Mouse (Mus musculus): Measurements from ENCODE around the gene Kank4. TPM values are rescaled to one million over a fixed set of nuclear protein-coding genes. Genes with fewer than 3 reads are reported as not detected.
"Not testable (repeated sequence)": the region's sequence is repeated elsewhere in the genome, so short reads cannot be mapped to it uniquely, and the experiment has no call there.

The Kank4 gene
- polyA plus RNA-seq, 1 experiment, result 0.08 TPM

DNA sequence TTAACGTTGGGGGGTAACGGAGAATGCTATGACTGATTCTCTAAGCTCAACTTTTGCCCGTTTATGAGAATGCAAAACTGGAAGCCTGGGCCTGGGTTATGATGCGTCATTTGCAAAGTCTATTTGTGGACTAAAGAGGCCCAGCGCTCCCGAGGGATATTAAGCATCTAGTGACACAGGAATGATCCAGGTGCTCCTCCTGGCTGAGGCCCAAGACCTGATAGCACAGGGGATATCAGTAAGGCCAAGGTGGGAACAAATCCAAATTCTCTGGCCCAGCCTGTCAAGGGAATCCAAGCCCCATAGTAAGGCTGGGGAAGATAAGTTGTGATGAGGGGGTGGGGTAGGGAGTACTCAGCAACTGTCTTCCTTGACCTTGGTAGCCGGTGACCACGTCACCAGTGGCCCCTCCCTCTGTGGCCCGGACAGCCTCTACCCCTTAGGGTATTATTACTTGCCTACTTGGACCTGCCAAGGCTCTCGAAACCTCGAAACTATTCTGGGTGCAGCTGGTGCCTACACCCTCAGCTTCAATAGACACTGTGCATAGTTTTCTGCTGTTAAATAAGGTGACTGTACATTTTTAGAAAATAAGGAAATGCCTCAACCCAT is 39.8 kb upstream of the Kank4 start:
- Histone ChIP-seq H3K36me3 (ENCODE audit: control insufficient read depth, insufficient read depth, low read length) (no peaks in the 10 kb centered on the region), H3K27me3 (ENCODE audit: control insufficient read depth, insufficient read depth, low read length) (no peaks in the 10 kb centered on the region), H3K4me3 (ENCODE audit: low read depth, low read length) (no peak overlapping the region), H3K4me1 (ENCODE audit: control insufficient read depth, insufficient read depth, insufficient read length, low read length) (peaks cover 5% of the 10 kb centered on the region; the same call in 1 of the 2 replicates), H3K27ac (ENCODE audit: insufficient read depth, low read depth, low read length) (no peak overlapping the region)
- 21% methylated on average over 11 of the region's 11 CpGs for WGBS
- TF ChIP-seq POLR2A (IDR thresholded peaks at IDR 0.05; ENCODE audit: low read depth, low read length), result no peak
- TF ChIP-seq CTCF (IDR thresholded peaks at IDR 0.05; ENCODE audit: extremely low read depth, insufficient read length, insufficient replicate concordance, low read depth, low read length), result no peak

DNA sequence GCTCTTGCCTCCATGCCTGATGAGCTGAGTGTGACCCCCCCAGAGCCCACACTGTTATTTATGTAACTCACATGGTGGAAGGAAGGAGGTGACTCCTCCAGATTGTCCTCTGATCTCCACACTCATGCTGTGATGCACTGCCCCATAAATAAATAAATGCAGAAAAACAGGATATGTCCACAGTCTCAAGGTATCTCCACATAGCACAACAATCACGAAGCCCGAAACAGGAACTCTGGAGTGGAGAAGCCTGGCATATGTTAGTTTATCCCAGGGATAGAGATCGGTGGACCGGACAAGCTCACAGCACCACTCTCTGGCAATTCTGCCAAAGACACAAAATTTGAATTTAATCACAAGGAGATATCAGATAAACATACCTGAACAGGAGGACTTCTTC is 36.6 kb upstream of the Kank4 start:
- 88% methylated on average over 4 of the region's 4 CpGs for WGBS

DNA sequence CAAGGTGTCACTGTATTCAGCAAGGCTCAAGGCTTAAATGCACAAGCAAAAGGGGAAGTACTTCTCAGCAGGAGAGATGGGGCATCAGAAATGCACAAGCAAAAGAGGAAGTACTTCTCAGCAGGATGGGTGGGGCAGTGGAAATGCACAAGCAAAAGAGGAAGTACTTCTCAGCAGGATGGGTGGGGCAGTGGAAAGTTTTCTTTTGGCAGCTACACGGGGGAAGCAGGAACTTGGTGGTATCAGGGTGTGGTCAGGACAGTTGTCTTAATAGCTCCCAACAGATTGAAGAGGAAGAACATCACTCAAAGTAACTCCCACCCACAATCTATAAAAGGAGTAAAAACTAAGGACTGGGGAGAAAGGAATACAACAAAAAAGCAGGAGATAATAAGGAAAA is 33.1 kb upstream of the Kank4 start:
- WGBS, result 44% methylated on average over 1 of the region's 1 CpGs
- not testable (repeated sequence) for H3K36me3 ChIP-seq (ENCODE audit: control insufficient read depth, insufficient read depth, low read length); H3K4me3 ChIP-seq (ENCODE audit: low read depth, low read length); H3K4me1 ChIP-seq (ENCODE audit: control insufficient read depth, insufficient read depth, insufficient read length, low read length); H3K27ac ChIP-seq (ENCODE audit: insufficient read depth, low read depth, low read length); H3K27me3 ChIP-seq (ENCODE audit: control insufficient read depth, insufficient read depth, low read length)

More for the DNA sequence above, 36.6 kb upstream of the Kank4 start:
- Histone ChIP-seq H3K27me3 (ENCODE audit: control insufficient read depth, insufficient read depth, low read length) (no peaks in the 10 kb centered on the region), H3K27ac (ENCODE audit: insufficient read depth, low read depth, low read length) (no peak overlapping the region), H3K4me3 (ENCODE audit: low read depth, low read length) (no peak overlapping the region), H3K4me1 (ENCODE audit: control insufficient read depth, insufficient read depth, insufficient read length, low read length) (peaks cover 5% of the 10 kb centered on the region; the same call in 1 of the 2 replicates), H3K36me3 (ENCODE audit: control insufficient read depth, insufficient read depth, low read length) (no peaks in the 10 kb centered on the region)
- no peak for TF ChIP-seq CTCF (IDR thresholded peaks at IDR 0.05; ENCODE audit: extremely low read depth, insufficient read length, insufficient replicate concordance, low read depth, low read length)
- no peak for TF ChIP-seq POLR2A (IDR thresholded peaks at IDR 0.05; ENCODE audit: low read depth, low read length)

- Histone ChIP-seq H3K4me3 (ENCODE audit: low read depth, low read length) (no peak overlapping the region), H3K36me3 (ENCODE audit: control insufficient read depth, insufficient read depth, low read length) (no peaks in the 10 kb centered on the region), H3K4me1 (ENCODE audit: control insufficient read depth, insufficient read depth, insufficient read length, low read length) (no peaks in the 10 kb centered on the region), H3K27ac (ENCODE audit: insufficient read depth, low read depth, low read length) (no peak overlapping the region), H3K27me3 (ENCODE audit: control insufficient read depth, insufficient read depth, low read length) (no peaks in the 10 kb centered on the region)
- TF ChIP-seq CTCF (IDR thresholded peaks at IDR 0.05; ENCODE audit: extremely low read depth, insufficient read length, insufficient replicate concordance, low read depth, low read length) (no peak), POLR2A (IDR thresholded peaks at IDR 0.05; ENCODE audit: low read depth, low read length) (no peak)
- WGBS, result 41% methylated on average over 6 of the region's 6 CpGs
These were observed 30.0 kb upstream of the Kank4 start for GRCm38 (mm10) chr4:98847120-98847885.

DNA sequence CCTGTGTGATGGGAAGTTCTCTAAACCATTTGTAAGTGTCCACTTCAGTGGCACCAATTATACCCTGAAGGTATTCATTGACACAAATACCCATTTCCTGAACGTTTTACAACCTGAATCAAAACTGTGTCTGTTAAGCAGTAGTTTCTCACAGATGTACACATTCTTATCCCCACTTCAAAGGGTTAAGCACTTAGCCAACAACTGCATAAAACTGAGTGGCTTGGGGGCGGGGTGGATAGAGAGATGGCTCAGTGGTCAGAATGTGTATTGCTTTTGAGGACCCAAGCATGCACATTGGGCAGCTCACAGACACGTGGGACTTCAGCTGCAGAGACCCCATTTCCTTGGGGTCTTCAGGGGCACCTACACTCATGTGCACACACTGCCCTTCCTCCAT is 29.1 kb upstream of the Kank4 start:
- Histone ChIP-seq H3K4me3 (ENCODE audit: low read depth, low read length) (no peak overlapping the region), H3K27me3 (ENCODE audit: control insufficient read depth, insufficient read depth, low read length) (no peaks in the 10 kb centered on the region), H3K4me1 (ENCODE audit: control insufficient read depth, insufficient read depth, insufficient read length, low read length) (no peaks in the 10 kb centered on the region), H3K27ac (ENCODE audit: insufficient read depth, low read depth, low read length) (no peak overlapping the region), H3K36me3 (ENCODE audit: control insufficient read depth, insufficient read depth, low read length) (no peaks in the 10 kb centered on the region)
- WGBS, result 41% methylated on average over 3 of the region's 3 CpGs
- TF ChIP-seq POLR2A (IDR thresholded peaks at IDR 0.05; ENCODE audit: low read depth, low read length), result no peak
- no peak for TF ChIP-seq CTCF (IDR thresholded peaks at IDR 0.05; ENCODE audit: extremely low read depth, insufficient read length, insufficient replicate concordance, low read depth, low read length)

- TF ChIP-seq CTCF (IDR thresholded peaks at IDR 0.05; ENCODE audit: extremely low read depth, insufficient read length, insufficient replicate concordance, low read depth, low read length) (no peak), POLR2A (IDR thresholded peaks at IDR 0.05; ENCODE audit: low read depth, low read length) (no peak)
- 37% methylated on average over 8 of the region's 8 CpGs for WGBS
- no peak overlapping the region for H3K4me3 ChIP-seq (ENCODE audit: low read depth, low read length)
- no peaks in the 10 kb centered on the region for H3K4me1 ChIP-seq (ENCODE audit: control insufficient read depth, insufficient read depth, insufficient read length, low read length)
- no peaks in the 10 kb centered on the region for H3K36me3 ChIP-seq (ENCODE audit: control insufficient read depth, insufficient read depth, low read length)
- no peaks in the 10 kb centered on the region for H3K27me3 ChIP-seq (ENCODE audit: control insufficient read depth, insufficient read depth, low read length)
- no peak overlapping the region for H3K27ac ChIP-seq (ENCODE audit: insufficient read depth, low read depth, low read length)
These were observed 28.4 kb upstream of the Kank4 start for GRCm38 (mm10) chr4:98845687-98846125.

DNA sequence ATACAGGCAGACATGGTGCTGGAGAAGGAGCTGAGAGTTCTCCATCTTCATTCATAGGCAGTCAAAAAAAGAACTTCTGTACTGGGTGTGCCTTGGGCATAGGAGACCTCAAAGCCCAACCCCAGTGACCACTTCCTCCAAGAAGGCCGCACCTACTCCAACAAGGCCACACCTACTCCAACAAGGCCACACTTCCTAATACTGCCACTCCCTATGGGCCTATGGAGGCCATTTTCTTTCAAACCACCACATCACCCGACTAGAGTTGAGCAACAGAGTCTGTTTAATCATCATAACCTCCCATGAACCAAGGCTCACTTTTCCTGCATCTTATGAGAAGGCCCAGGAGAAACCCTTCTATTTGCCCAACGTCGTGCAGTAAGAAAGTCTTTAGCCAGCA is 27.9 kb upstream of the Kank4 start:
- TF ChIP-seq CTCF (IDR thresholded peaks at IDR 0.05; ENCODE audit: extremely low read depth, insufficient read length, insufficient replicate concordance, low read depth, low read length) (no peak), POLR2A (IDR thresholded peaks at IDR 0.05; ENCODE audit: low read depth, low read length) (no peak)
- 80% methylated on average over 4 of the region's 4 CpGs for WGBS

More for the DNA sequence above, 27.9 kb upstream of the Kank4 start:
- H3K4me3 ChIP-seq (ENCODE audit: low read depth, low read length), result no peak overlapping the region
- H3K4me1 ChIP-seq (ENCODE audit: control insufficient read depth, insufficient read depth, insufficient read length, low read length), result no peaks in the 10 kb centered on the region
- no peaks in the 10 kb centered on the region for H3K27me3 ChIP-seq (ENCODE audit: control insufficient read depth, insufficient read depth, low read length)
- no peaks in the 10 kb centered on the region for H3K36me3 ChIP-seq (ENCODE audit: control insufficient read depth, insufficient read depth, low read length)
- H3K27ac ChIP-seq (ENCODE audit: insufficient read depth, low read depth, low read length), result no peak overlapping the region

All from small intestine, adult 2 months (tissue).